Mouse (Mus musculus) bone marrow, adult 2 months (tissue): Measurements from ENCODE around the gene Lrba. TPM values are rescaled to one million over a fixed set of nuclear protein-coding genes. Genes with fewer than 3 reads are reported as not detected.

Experiments used
- H3K27ac ChIP-seq: fragments of 200-500 bp; 2 replicates; pipeline ENCODE4 v1.5.1; 2012; ENCODE audit warnings: low read depth, mild to moderate bottlenecking, control low read depth, inconsistent platforms, low read length; ENCODE audit not compliant: control insufficient read depth, poor library complexity, insufficient read depth
- H3K4me1 ChIP-seq: fragments of 200-500 bp; 2 replicates; pipeline ENCODE4 v1.6.1; 2011; ENCODE audit warnings: low read length; ENCODE audit not compliant: control insufficient read depth, insufficient read depth
- H3K4me3 ChIP-seq: fragments of 200-500 bp; replicated peaks from 2 replicates; pipeline ENCODE3; 2011; ENCODE audit warnings: mild to moderate bottlenecking, low read depth, low read length, control low read depth; ENCODE audit not compliant: control insufficient read depth
- CTCF ChIP-seq: fragments of 200-500 bp; IDR thresholded peaks from 2 replicates; pipeline ENCODE4 v1.5.1; 2011; ENCODE audit warnings: low read length, control low read depth; ENCODE audit not compliant: control insufficient read depth, insufficient read depth
- POLR2A ChIP-seq: fragments of 200-500 bp; IDR thresholded peaks from 2 replicates; pipeline ENCODE4 v1.6.1; 2011; ENCODE audit warnings: low read depth, mild to moderate bottlenecking, control low read depth, low read length, borderline replicate concordance; ENCODE audit not compliant: control insufficient read depth
- WGBS: fragments of 180-500 bp; shearing (Covaris S2); methylation state at CpG from one replicate; pipeline ENCODE4 v1.1.7; 2018; 5-methylcytosine and 5-hydroxymethylcytosine counted together
- polyA plus RNA-seq: library from polyadenylated mRNA; stranded (reverse); fragments of >200 nt; gene quantifications from 2 replicates; pipeline ENCODE4 v1.2.4, GENCODE M21; 2011; ENCODE audit warnings: low replicate concordance; ENCODE audit not compliant: missing spikeins, insufficient read depth, insufficient read length

The Lrba gene
- polyA plus RNA-seq, 1 experiment = 12.3 TPM

DNA sequence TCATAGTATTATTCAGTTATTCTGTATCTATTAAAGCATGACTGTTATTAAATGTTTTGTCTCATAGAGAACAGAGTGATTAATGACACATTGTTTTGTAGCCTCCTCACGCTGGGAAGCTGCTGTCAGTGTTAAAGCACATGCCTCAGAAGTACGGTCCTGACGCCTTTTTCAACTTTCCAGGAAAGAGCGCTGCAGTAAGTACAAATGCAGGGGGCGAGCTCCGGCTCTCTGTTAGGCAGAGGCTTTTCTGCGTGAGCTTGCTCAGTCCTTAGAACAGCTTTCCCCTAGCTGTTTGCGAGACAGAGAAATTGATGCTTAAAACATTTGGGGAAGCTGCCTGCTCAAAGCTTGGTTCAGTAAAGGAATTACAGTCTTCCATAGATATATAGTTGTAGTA, 66.8 kb downstream of the Lrba start:
- 93% methylated on average over 8 of the region's 8 CpGs for WGBS
- Histone ChIP-seq H3K4me1 (no peaks in the 10 kb centered on the region), H3K27ac (no peak overlapping the region), H3K4me3 (no peak overlapping the region)
- TF ChIP-seq CTCF (no peak), POLR2A (no peak)

GRCm38 (mm10) chr3:86294866-86295265, 70.4 kb downstream of the Lrba start:
- Histone ChIP-seq H3K4me1 (no peaks in the 10 kb centered on the region), H3K27ac (no peak overlapping the region), H3K4me3 (no peak overlapping the region)
- no peak for TF ChIP-seq CTCF
- no peak for TF ChIP-seq POLR2A
- 79% methylated on average over 1 of the region's 1 CpGs for WGBS

GRCm38 (mm10) chr3:86296214-86296613, 71.7 kb downstream of the Lrba start:
- 47% methylated on average over 8 of the region's 8 CpGs for WGBS
- Histone ChIP-seq H3K27ac (no peak overlapping the region), H3K4me1 (no peaks in the 10 kb centered on the region), H3K4me3 (no peak overlapping the region)
- TF ChIP-seq POLR2A = no peak

GRCm38 (mm10) chr3:86308833-86309232, 84.4 kb downstream of the Lrba start:
- H3K4me3 ChIP-seq = no peak overlapping the region
- 69% methylated on average over 2 of the region's 2 CpGs for WGBS
- no peaks in the 10 kb centered on the region for H3K4me1 ChIP-seq
- H3K27ac ChIP-seq = no peak overlapping the region
- TF ChIP-seq POLR2A = no peak
- no peak for TF ChIP-seq CTCF

- WGBS = 87% methylated on average over 5 of the region's 5 CpGs
- Histone ChIP-seq H3K4me3 (no peak overlapping the region), H3K27ac (no peak overlapping the region), H3K4me1 (no peaks in the 10 kb centered on the region)
- TF ChIP-seq POLR2A (no peak), CTCF (no peak)
These were observed 85.7 kb downstream of the Lrba start for GRCm38 (mm10) chr3:86310216-86310615.

DNA sequence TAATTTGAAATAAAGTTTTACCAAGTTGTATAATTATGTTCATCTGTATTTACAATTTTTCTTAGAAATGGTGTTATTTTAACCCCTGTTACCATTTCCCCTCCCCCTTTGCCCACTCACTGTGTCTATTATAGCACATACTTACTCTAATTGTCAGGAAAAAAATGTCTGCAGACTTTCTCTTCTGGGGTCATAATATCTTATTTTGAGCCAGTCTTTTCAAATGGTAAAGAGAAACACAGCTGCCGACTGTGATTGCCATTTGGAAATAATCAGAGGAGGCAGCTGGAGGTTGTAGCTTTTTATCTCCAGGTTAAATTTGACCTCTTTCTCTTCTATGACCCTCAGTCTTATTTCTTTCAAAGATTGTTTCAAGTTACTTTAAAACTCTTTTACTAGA, 86.9 kb downstream of the Lrba start:
- H3K4me3 ChIP-seq = no peak overlapping the region

DNA sequence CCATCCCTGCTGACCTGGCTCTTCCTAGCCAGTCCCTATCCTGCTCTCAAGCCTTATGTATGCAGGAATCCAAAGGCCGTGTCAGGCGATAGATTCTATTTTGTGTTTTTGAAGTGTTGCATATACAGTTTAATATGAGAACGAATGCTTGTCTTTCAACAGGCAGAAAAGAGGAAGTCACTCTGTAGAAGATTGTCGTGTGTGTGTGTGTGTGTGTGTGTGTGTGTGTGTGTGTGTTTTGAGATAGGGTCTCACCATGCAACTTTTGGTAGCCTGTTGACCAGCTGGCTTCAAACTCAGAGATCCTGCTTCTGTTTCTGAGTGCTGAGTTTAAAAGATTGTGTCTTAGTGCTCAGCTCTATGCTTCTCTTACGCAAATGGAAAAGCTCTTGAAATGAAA, 93.2 kb downstream of the Lrba start:
- Histone ChIP-seq H3K27ac (no peak overlapping the region), H3K4me3 (no peak overlapping the region), H3K4me1 (no peaks in the 10 kb centered on the region)
- TF ChIP-seq CTCF (no peak), POLR2A (no peak)
- 33% methylated on average over 5 of the region's 5 CpGs for WGBS

More for the DNA sequence above, 86.9 kb downstream of the Lrba start:
- WGBS = 81% methylated on average over 1 of the region's 1 CpGs
- H3K4me1 ChIP-seq = no peaks in the 10 kb centered on the region
- TF ChIP-seq CTCF (no peak), POLR2A (no peak)
- H3K27ac ChIP-seq = no peak overlapping the region

DNA sequence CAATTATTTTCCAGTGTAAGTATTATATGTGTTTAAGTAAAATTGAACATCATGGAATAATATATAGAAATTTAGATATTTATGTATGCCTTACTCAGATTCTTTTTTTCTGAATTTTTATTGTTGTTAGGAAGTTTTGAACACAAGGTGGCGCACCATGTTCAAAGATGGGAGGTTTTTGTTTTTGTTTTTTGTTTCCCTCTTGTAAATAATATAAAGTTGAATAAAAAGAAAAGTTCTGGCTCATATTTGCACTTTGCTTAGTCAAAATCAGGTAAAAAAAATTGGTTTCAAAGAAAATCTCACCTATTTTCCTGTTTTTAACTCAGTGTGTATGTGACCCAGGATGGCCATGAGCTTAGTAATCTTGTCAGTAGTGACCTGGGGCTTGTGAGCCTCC, 104.1 kb downstream of the Lrba start:
- no peaks in the 10 kb centered on the region for H3K4me1 ChIP-seq
- TF ChIP-seq CTCF (no peak), POLR2A (no peak)
- no peak overlapping the region for H3K4me3 ChIP-seq
- 62% methylated on average over 1 of the region's 1 CpGs for WGBS
- H3K27ac ChIP-seq = no peak overlapping the region

DNA sequence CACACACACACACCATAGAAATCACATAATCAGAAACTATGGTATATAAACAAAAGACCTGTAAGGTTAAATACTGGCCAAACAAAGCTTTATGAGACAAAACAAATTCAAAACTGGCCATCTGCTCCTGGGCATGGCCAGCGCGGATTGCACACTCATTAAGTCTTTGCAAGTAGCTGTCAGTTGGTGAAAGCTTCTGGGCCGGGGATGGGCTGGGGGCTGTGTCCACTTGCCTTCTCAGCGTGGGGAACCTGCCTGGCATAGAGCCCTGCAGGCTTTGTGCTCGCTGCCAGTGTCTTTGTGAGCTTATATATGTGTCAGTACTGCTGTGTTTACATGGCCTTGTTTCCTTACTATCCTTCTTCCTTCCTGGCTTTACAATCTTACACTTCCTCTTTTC, 118.8 kb downstream of the Lrba start:
- WGBS = 74% methylated on average over 5 of the region's 5 CpGs
- TF ChIP-seq CTCF (no peak), POLR2A (no peak)
- Histone ChIP-seq H3K27ac (no peak overlapping the region), H3K4me1 (no peaks in the 10 kb centered on the region), H3K4me3 (no peak overlapping the region)

GRCm38 (mm10) chr3:86362486-86362885, 138.0 kb downstream of the Lrba start:
- Histone ChIP-seq H3K4me1 (no peaks in the 10 kb centered on the region), H3K4me3 (no peak overlapping the region), H3K27ac (no peak overlapping the region)
- TF ChIP-seq CTCF (no peak), POLR2A (no peak)
- WGBS = 83% methylated on average over 5 of the region's 5 CpGs
